Mouse (Mus musculus) lung, adult 2 months (tissue): Measurements from ENCODE around the gene Tph2. TPM values are rescaled to one million over a fixed set of nuclear protein-coding genes. Genes with fewer than 3 reads are reported as not detected.

Experiments used
- DNase-seq: peaks from one replicate; pipeline ENCODE4 v3.0.0; 2022
- H3K4me1 ChIP-seq: fragments of 200-500 bp; 2 replicates; pipeline ENCODE4 v1.6.1; 2011; ENCODE audit warnings: low read length; ENCODE audit not compliant: control insufficient read depth, insufficient read depth
- H3K4me3 ChIP-seq: fragments of 200-500 bp; replicated peaks from 2 replicates; pipeline ENCODE3; 2011; ENCODE audit warnings: low read depth, mild to moderate bottlenecking, control low read depth, low read length; ENCODE audit errors: extremely low read depth
- CTCF ChIP-seq: fragments of 200-500 bp; IDR thresholded peaks from 2 replicates; pipeline ENCODE4 v1.5.1; 2011; ENCODE audit warnings: mild to moderate bottlenecking, low read length, control low read depth; ENCODE audit not compliant: insufficient read depth
- POLR2A ChIP-seq: fragments of 200-500 bp; IDR thresholded peaks from 2 replicates; pipeline ENCODE4 v1.6.1; 2011; ENCODE audit warnings: low read depth, mild to moderate bottlenecking, control low read depth, low read length, borderline replicate concordance; ENCODE audit errors: extremely low read depth
- WGBS: fragments of 180-500 bp; shearing (Covaris S2); methylation state at CpG from one replicate; pipeline ENCODE4 v1.1.7; 2018; 5-methylcytosine and 5-hydroxymethylcytosine counted together
- polyA plus RNA-seq: library from polyadenylated mRNA; depleted of rRNA; stranded (reverse); fragments of >200 nt; gene quantifications from 2 replicates; pipeline ENCODE4 v1.2.3, GENCODE M21; 2012

Gene Tph2
- polyA plus RNA-seq, 1 experiment, result not detected

DNA sequence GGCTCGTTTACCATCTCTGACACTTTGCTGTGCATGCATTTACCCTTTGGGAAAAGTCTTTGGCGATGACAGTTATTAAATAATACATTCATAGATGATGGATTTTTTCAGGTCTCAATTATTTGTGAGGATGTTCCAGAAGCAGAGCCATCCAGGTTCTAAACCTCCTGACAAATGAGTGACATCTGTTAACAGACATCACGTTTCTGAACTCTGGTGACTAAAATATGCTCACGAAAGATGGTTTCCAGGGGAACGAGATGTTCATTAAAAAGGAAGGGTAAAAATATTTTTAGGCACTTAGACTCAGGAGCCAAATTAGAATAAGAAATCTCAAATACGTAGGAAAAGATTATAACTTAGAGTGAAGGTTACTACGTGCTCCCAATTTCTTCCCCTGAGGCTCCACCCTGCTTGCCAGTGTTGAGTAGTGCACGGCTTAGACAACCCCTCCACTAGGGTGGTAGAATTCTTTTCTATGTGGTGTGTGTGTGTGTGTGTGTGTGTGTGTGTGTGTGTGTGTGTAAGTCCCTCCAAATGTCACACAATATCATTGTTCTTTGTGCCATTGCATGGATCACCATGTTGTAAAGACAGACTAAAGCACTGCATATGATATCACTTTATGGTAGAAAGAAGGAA, 38.4 kb downstream of the Tph2 start:
- TF ChIP-seq CTCF, result no peak
- TF ChIP-seq POLR2A, result no peak
- H3K4me1 ChIP-seq, result no peaks in the 10 kb centered on the region
- no peak for DNase-seq
- H3K4me3 ChIP-seq, result no peak overlapping the region
- 75% methylated on average over 8 of the region's 8 CpGs for WGBS

DNA sequence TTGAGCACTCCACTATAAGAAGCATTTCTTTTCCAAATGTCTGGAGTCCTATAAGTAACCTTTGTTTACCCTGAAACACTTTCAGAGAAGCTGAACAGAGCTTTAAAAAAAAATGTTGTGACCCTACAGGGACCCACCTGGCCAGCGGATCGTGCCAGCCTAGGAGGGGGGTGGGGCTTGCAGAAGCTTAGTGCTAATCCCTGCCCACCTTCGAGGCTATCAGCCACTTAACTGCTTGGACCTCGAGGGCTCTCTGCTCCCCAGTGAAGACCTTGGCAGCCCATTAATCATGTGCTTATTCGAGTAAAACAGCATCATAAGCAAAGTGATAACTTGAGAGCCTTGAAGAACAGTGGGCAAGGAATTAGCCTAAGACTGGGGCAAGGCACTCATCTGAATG, 40.3 kb downstream of the Tph2 start:
- DNase-seq, result no peak
- H3K4me1 ChIP-seq, result no peaks in the 10 kb centered on the region
- TF ChIP-seq CTCF, result no peak
- no peak for TF ChIP-seq POLR2A
- no peak overlapping the region for H3K4me3 ChIP-seq
- WGBS, result 20% methylated on average over 5 of the region's 5 CpGs

DNA sequence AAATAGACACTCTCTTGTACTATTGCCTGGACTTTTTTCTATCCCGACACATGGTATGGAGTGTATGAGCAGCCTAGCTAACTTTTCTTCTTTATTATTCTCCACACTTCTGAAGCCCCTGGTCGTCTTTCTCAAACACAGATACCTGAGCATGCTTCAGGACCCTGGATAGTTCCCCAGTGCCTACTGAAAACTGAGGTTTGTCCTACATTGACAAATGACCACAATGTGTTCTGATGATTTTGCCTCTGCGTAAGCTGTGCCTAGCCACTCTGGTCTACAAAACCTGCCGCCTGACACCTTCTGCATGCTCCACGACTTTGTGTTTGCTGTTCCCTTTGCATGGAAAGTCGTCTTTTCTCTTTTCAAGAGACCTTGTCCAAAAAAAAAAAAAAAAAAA, 41.2 kb downstream of the Tph2 start:
- WGBS, result 42% methylated on average over 6 of the region's 6 CpGs
- DNase-seq, result no peak
- no peaks in the 10 kb centered on the region for H3K4me1 ChIP-seq
- no peak overlapping the region for H3K4me3 ChIP-seq
- TF ChIP-seq POLR2A (no peak), CTCF (no peak)

DNA sequence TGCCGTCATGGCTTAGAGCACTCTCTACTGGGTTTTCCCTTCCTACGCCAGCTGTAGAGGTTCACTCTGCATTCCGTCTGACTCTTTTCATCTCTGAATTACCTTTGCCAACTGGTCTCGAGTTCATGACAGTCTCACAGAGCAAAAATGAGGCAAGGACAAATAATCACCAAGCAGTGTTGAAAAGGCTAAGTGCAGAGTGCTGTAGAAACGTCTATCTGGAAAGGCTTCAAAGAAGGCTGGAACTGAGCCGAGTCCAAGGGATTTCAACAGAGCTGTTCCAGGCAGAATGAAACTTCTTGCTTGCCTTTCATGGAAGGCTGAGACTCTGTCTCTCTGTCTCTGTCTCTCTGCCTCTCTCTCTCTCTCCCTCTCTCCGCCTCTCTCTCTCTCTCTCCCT, 47.8 kb downstream of the Tph2 start:
- Histone ChIP-seq H3K4me1 (no peaks in the 10 kb centered on the region), H3K4me3 (no peak overlapping the region)
- WGBS, result 55% methylated on average over 7 of the region's 7 CpGs
- DNase-seq, result no peak
- TF ChIP-seq CTCF, result no peak

DNA sequence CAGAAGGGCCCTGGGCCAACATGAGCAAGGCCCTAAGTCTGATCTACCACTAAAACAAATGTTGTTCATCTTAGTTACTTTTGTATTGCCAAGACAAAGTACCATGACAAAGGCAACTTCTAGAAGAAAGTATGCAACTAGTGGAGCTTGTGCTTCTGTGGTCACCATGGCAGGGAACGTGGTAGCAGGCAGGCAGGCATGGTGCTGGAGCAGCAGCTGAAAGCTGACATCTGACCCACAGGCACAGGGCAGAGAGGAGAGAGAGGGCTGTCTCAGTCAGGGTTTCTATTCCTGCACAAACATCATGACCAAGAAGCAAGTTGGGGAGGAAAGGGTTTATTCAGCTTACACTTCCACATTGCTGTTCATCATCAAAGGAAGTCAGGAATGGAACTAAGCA, 56.9 kb downstream of the Tph2 start:
- no peak for TF ChIP-seq CTCF
- TF ChIP-seq POLR2A, result no peak
- H3K4me1 ChIP-seq, result no peaks in the 10 kb centered on the region
- WGBS, result 50% methylated on average over 1 of the region's 1 CpGs
- no peak for DNase-seq
- H3K4me3 ChIP-seq, result no peak overlapping the region

DNA sequence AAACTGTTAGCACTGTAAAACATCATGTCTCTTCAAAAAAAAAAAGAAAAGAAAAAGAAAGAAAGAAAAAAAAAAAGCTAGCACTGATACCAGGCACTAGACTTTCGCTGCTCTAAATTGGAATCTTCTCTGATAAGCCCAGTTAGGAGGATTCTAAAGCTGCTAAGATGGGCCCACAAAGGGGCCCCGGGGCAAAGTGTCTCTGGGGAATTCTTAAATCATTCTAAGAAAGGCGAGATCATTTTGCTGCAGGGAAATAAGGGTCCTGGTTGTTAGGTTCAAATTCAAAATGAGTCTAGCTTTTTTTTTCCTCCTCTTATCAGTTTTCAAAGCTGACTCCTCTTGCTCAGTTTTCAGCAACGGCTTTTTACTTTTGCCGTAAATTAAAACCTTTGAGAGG, 59.3 kb downstream of the Tph2 start:
- no peak overlapping the region for H3K4me3 ChIP-seq
- no peak for TF ChIP-seq CTCF
- TF ChIP-seq POLR2A, result no peak
- WGBS, result 27% methylated on average over 5 of the region's 5 CpGs
- no peaks in the 10 kb centered on the region for H3K4me1 ChIP-seq
- no peak for DNase-seq

DNA sequence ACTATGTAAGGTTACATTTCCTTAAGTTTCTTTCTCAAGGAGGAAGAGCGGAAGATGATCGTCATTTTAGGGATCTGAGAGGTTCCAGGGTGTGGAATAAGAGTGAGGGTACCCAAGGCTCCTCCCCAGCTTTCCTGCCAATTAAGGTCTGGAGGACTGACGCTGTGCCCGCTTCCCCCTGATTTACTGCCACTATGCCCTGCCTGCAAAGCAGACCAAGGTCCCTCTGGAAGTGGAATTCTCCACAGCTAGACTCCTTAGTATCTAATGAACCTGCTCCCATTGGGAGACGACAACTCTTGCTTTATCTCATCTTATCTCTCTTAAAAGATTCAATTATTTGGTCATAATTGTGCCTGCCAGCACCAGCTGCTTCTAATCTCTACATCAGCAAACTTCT, 59.8 kb downstream of the Tph2 start:
- Histone ChIP-seq H3K4me3 (no peak overlapping the region), H3K4me1 (no peaks in the 10 kb centered on the region)
- TF ChIP-seq POLR2A (no peak), CTCF (no peak)
- DNase-seq, result no peak
- 64% methylated on average over 5 of the region's 5 CpGs for WGBS

DNA sequence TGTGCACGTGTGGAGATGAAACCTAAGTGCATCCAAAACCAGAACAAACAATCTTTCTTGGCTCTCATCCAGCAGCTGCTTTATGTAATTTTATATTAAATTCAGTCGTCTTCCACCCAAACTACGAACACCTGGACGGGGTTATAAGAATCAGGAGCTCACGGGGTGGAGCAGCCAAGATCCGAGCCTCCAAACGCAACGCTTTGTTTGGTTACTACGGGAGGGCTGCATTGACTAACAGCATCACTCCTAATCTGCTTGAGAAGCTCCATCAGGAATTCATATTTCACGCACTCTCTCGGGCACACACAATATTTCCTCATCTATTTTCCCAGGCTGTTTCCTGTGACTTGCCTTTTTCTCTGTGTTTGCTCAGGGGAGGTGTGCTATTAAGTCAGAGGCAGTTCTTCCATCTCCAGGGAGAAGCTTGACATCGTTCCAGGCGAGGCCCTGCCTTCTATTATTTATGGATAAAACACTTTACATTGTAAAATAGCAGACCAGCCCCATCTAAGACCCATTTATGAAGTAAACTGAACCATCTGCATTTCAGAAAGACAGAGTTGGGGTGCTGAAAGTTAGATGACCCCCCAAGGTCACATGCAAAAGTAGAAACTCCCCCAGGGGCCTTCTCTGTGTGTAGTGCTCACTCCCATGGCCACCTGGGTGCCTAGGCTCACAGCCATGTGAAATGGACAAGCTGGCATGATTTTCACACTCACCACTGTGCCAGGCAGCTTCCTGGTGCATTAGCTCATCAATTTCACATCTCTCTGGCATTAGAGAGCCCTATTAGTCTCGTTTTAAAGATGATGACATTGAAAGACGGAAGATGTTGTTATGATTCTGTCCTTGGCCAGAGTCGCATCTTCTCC, 76.9 kb downstream of the Tph2 start:
- Histone ChIP-seq H3K4me1 (no peaks in the 10 kb centered on the region), H3K4me3 (no peak overlapping the region)
- TF ChIP-seq POLR2A (no peak), CTCF (no peak)
- 65% methylated on average over 16 of the region's 16 CpGs for WGBS
- no peak for DNase-seq

DNA sequence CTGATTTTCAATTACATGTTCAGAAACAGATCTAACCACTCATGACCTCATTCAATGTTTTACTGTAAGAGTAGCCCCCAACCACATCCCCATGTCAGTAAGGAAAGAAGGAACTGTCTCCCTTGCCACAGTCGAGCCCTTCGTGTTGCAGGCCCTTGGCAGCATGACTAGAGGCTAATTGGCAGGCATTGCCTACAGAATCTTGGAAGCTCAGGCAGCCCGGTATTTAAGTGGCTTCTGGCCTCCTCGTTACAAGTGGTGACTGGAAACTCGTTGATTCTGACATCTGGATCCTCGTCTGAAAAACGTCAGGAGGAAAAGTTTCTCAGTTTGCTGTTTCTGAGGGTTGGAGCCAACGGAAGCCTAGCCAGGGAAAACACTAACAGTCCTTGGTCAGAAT, 80.6 kb downstream of the Tph2 start:
- no peak overlapping the region for H3K4me3 ChIP-seq
- DNase-seq, result no peak
- H3K4me1 ChIP-seq, result no peaks in the 10 kb centered on the region
- TF ChIP-seq POLR2A (no peak), CTCF (no peak)
- WGBS, result 56% methylated on average over 8 of the region's 8 CpGs

DNA sequence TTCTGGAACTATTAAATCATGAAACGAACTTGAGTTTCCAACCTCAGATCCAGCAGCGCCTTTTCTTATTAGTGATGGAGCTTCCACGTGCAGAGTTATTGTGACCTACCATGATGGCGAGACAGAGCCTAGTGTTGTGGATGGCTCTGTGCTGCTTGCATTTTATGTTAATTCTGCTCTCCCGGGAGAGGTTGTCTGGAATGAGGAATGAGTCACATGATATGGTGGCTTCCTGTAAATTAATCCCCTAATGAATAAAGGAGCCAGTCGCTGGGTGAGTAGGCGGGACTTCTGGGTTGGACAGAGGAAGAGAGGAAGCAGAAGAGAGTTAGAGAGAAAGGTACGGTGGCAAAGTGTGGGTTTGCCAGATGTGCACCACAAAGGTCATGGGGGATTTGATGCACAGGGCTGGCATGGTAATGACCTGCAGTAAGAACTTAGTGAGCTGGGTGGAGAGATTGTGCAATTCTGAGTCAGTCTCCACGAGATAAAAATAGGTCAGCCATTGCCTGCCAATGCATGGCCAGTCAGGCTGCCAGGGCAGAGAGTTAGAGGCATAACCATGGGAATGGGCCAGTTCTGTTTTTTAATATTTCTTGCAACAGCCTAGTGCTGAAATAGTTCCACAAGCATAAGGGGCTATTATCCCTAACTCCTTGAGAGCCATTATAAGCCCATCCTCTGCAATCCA, 84.8 kb downstream of the Tph2 start:
- Histone ChIP-seq H3K4me1 (no peaks in the 10 kb centered on the region), H3K4me3 (no peak overlapping the region)
- no peak for TF ChIP-seq POLR2A
- no peak for TF ChIP-seq CTCF
- no peak for DNase-seq
- 60% methylated on average over 9 of the region's 9 CpGs for WGBS
